9 mouse cellular contexts compared by ENCODE assay signal in genomic region chr17:15285399-15286043, GRCm38 (mm10).
A peak's percentile ranks its signal among the peaks of the same experiment; 100 is the strongest.
DNase-seq lines count a peak whose midpoint lies in the region; ATAC-seq and TF ChIP-seq lines count a peak whose summit lies in the region.
"Had no signal": no experiment of that assay in that cellular context is flagged by ENCODE, and none has a peak within 500 bp of the region (broad histone marks: within the 10 kb centered on the region; RNA-seq: fewer than 3 reads in every experiment).

No protein-coding gene starts in this region.

- H3K27me3 ChIP-seq in embryonic facial prominence, embryonic 13.5 days, result no peaks in the 10 kb centered on the region
- H3K27me3 ChIP-seq in heart, embryonic 10.5 days (ENCODE audit: insufficient read depth, poor library complexity, severe bottlenecking), result no peaks in the 10 kb centered on the region
- no peaks in the 10 kb centered on the region for H3K27me3 ChIP-seq in kidney, embryonic 15.5 days
- no peaks in the 10 kb centered on the region for H3K27me3 ChIP-seq in lung, embryonic 14.5 days (ENCODE audit: insufficient read depth, low read length)
- H3K27me3 ChIP-seq: CH12.LX had no signal

- H3K4me2 ChIP-seq in embryonic facial prominence, embryonic 13.5 days, result no peak overlapping the region
- H3K4me2 ChIP-seq in kidney, embryonic 15.5 days, result no peak overlapping the region
- peak overlapping the region; percentile 37 for H3K4me2 ChIP-seq in lung, embryonic 14.5 days

- peak overlapping the region; percentile 39; the same call in 1 of the 2 replicates for H3K27ac ChIP-seq in embryonic facial prominence, embryonic 13.5 days
- H3K27ac ChIP-seq in heart, embryonic 10.5 days, result peak overlapping the region; percentile 74
- peak overlapping the region; percentile 39; the same call in 1 of the 2 replicates for H3K27ac ChIP-seq in kidney, embryonic 15.5 days
- H3K27ac ChIP-seq in lung, embryonic 14.5 days (ENCODE audit: low read depth), result peak overlapping the region; percentile 61; the same call in 1 of the 2 replicates

- WGBS in embryonic facial prominence, embryonic 13.5 days, result 45% methylated on average over 7 of the region's 7 CpGs
- 50% methylated on average over 7 of the region's 7 CpGs for WGBS in heart, embryonic 10.5 days
- 40% methylated on average over 7 of the region's 7 CpGs for WGBS in kidney, embryonic 15.5 days
- 36% methylated on average over 7 of the region's 7 CpGs for WGBS in lung, embryonic 14.5 days

- H3K9ac ChIP-seq in embryonic facial prominence, embryonic 13.5 days, result no peak overlapping the region
- H3K9ac ChIP-seq in kidney, embryonic 15.5 days, result no peak overlapping the region
- H3K9ac ChIP-seq in lung, embryonic 14.5 days, result no peak overlapping the region

- H3K4me1 ChIP-seq in embryonic facial prominence, embryonic 13.5 days, result peaks cover 19% of the 10 kb centered on the region
- H3K4me1 ChIP-seq in heart, embryonic 10.5 days, result peaks cover 27% of the 10 kb centered on the region
- peaks cover 22% of the 10 kb centered on the region for H3K4me1 ChIP-seq in kidney, embryonic 15.5 days
- H3K4me1 ChIP-seq in lung, embryonic 14.5 days (ENCODE audit: insufficient read depth), result peaks cover 11% of the 10 kb centered on the region

- no peak overlapping the region for H3K4me3 ChIP-seq in embryonic facial prominence, embryonic 13.5 days
- no peak overlapping the region for H3K4me3 ChIP-seq in heart, embryonic 10.5 days
- no peak overlapping the region for H3K4me3 ChIP-seq in kidney, embryonic 15.5 days (replicated peaks)
- H3K4me3 ChIP-seq in lung, embryonic 14.5 days (ENCODE audit: low read depth, low read length), result no peak overlapping the region

- H3K36me3 ChIP-seq in embryonic facial prominence, embryonic 13.5 days, result no peaks in the 10 kb centered on the region
- H3K36me3 ChIP-seq in heart, embryonic 10.5 days, result no peaks in the 10 kb centered on the region
- H3K36me3 ChIP-seq in kidney, embryonic 15.5 days, result no peaks in the 10 kb centered on the region
- H3K36me3 ChIP-seq in lung, embryonic 14.5 days (ENCODE audit: insufficient read depth), result no peaks in the 10 kb centered on the region

- no peak for TF ChIP-seq CTCF in lung, embryonic 14.5 days (IDR thresholded peaks at IDR 0.05; ENCODE audit: low read depth)

- DNase-seq in embryo, embryonic 11.5 days (ENCODE audit: low read depth, low spot score), result peak; percentile 5
- DNase-seq in embryo, embryonic 9.5 days (ENCODE audit: extremely low spot score), result no peak
- DNase-seq in heart, embryonic 10.5 days (ENCODE audit: low spot score), result peak; percentile 90
- peak; percentile 98 for DNase-seq in lung, embryonic 14.5 days
- peak; percentile 30 for DNase-seq in retina, embryonic 14.5 days (ENCODE audit: low spot score)
- no peak for DNase-seq in thymus, postnatal 25 days

- peak; percentile 62 for ATAC-seq in embryonic facial prominence, embryonic 13.5 days (ENCODE audit: insufficient number of reproducible peaks, insufficient read depth, low FRiP score, low TSS enrichment, low read depth)
- ATAC-seq in kidney, embryonic 15.5 days (replicated peaks; ENCODE audit: low FRiP score), result peak; percentile 93
- ATAC-seq in lung, embryonic 14.5 days (ENCODE audit: insufficient read depth), result peak; percentile 95

- H3K9me3 ChIP-seq in embryonic facial prominence, embryonic 13.5 days, result no peaks in the 10 kb centered on the region
- H3K9me3 ChIP-seq in heart, embryonic 10.5 days, result no peaks in the 10 kb centered on the region
- no peaks in the 10 kb centered on the region for H3K9me3 ChIP-seq in kidney, embryonic 15.5 days (replicated peaks)
- no peaks in the 10 kb centered on the region for H3K9me3 ChIP-seq in lung, embryonic 14.5 days (ENCODE audit: low read depth, low read length)

Comparison
In these comparisons a context has a peak if more than half of its experiments do, and no peak if none do; other contexts are left out.
1. DNase-seq: peak in embryo, embryonic 11.5 days (single experiment), heart, embryonic 10.5 days (single experiment), lung, embryonic 14.5 days (single experiment) and retina, embryonic 14.5 days (single experiment); none in embryo, embryonic 9.5 days (single experiment) and thymus, postnatal 25 days (single experiment).
2. Peak in every context shown above with its lines, with median percentiles within 50 percentile points of each other: ATAC-seq and H3K27ac ChIP-seq.